Mouse (Mus musculus) layer of hippocampus, postnatal 25 days (tissue): ENCODE data around the gene BC005624. TPM values are rescaled to one million over a fixed set of nuclear protein-coding genes. Genes with fewer than 3 reads are reported as not detected.
"Not testable (repeated sequence)": the region's sequence is repeated elsewhere in the genome, so short reads cannot be mapped to it uniquely, and the experiment has no call there.

Source experiments
- DNase-seq, 2 experiments: peaks; one replicate each; pipeline ENCODE4 v3.0.0; 2022; ENCODE audit warnings: mixed read lengths in 2 of 2, low spot score in 1 of 2; ENCODE audit errors: extremely low spot score in 1 of 2
- total RNA-seq, 2 experiments: library from RNA; stranded (reverse); gene quantifications; 2 replicates each; pipeline ENCODE4 v1.2.3; 2021

The BC005624 gene
- total RNA-seq, 2 experiments from 2014 or later = 60.0 to 61.7 TPM

DNA sequence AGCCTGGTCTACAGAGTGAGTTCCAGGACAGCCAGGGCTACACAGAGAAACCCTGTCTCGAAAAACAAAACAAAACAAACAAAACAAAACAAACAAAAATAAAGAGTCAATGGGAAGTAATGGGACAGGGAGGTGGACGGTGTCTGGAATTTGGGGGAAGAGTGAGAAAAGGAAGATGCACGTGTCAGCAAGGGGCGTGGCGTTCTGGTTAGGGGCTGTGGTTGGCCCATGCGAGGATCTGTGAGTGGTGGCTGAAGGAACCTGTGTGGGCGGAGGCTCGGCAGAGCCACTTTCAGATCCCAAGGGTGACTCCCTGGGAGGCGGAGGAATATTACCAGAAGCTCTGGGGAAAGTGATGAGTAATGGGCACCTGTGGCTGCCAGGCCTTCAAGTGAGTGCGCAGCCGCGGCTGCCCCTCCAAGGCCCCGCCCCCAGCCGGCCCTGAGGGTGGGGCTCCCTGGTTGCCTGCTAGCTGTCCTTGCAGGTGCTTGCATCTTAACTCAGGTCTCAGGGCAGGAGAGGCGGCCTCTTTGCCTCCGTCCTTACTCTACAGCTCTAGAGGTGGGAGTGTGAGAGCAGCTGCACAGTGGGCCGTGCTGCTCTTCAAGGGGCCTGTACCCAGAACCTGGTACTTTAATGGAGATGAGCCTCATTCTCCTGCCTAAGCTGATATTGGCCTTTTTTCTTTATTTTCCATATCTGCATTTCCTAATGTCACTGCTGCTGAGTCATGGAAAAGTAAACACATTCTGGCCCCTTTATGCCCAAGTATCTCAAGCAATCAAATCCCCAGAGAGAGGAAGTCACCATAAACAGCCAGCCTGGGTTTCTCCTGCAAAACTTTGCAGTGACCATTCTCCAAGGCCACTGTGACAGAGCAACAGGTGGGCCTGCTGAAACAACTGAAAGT, 3.4 kb upstream of the BC005624 start:
- no peak for DNase-seq

DNA sequence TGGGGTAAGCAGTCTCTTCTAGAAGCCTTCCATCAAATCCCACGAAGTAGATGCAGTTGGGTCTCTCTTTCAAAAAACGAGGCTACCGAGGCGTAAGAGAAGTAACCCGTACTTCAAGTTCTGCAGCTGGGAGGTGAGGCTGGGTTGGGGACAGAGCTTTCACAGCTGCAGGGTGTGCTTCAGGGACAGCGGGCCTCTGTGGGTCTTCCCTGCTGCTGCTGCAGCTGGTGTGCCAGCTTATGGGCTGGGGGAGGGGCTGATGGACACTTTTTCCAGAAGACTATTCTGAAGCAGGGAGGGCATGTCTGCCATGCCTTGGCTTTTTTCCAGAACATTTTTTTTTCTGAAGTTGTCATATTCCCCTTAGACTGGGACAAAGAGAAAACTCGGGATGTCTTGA, 1.0 kb upstream of the BC005624 start:
- no peak for DNase-seq

DNA sequence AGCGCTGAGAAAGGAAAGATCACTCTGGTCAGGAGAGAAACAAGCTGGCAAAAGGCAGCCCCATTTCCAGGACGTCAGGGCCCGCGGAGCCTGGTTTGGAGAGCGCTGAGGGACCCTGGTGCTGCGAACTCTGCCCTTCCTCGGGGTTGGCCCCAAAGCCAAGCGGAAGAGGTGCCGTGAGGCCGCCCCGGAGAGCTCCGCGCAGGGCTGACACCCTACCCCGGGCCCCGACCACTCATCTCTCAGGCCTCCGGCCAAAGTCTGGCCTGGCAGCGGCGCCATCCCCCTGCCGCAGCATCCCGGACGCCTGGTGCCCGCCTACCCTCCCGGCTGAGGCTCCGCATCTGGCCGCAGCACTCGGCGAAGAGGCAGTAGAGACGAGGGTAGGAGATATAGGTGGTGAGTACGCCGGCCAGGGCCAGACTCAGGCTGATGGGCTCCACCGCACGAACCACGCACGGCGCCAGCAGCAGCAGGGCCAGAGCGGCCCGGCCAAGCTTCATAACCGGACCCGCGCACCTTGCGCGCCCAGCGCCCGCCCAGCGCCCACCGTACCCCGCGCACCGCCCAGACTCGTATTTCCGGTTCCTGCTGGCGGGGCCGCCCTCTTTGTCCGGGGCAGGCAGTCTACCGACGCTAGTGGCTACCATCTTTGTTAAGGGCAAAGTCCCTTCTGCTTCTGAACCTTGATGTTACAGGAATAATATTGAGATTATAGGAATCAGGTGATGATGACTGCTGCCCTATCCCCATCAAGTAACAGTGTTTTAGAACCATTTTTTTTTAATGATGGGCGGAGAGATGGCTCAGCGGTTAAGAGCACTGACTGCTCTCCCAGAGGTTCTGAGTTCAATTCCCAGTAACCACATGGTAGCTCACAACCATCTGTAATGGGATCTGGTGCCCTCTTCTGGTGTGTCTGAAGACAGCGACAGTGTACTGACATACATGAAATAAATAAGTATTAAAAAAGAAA, 14.4 kb downstream of the BC005624 start, which contains the start of gene Tor1a:
Gene Tor1a (minus strand): TSS at position 582 of the 976 bp plus-strand sequence.
- peak; percentile 79 to 87 for DNase-seq

- DNase-seq = no peak
Measured at GRCm38 (mm10) chr2:30966826-30967225, 15.2 kb downstream of the BC005624 start.

DNA sequence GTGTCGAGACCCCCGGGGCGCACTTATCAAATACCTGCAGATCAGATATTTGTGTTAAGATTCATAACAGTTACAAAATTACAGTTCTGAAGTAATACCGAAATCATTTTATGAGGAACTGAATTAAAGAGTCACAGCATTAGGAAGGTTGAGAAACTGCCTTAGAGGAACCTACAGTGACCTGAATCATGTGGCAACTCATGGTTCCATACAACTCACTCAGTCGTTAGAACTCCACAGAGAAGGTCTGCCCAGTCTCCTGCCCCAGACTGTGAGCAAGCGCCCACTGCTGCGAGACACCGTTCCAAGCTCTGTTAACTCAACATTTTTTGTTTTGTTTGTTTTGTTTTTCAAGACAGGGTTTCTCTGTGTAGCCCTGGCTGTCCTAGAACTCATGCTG, 16.4 kb downstream of the BC005624 start:
- DNase-seq = no peak

DNA sequence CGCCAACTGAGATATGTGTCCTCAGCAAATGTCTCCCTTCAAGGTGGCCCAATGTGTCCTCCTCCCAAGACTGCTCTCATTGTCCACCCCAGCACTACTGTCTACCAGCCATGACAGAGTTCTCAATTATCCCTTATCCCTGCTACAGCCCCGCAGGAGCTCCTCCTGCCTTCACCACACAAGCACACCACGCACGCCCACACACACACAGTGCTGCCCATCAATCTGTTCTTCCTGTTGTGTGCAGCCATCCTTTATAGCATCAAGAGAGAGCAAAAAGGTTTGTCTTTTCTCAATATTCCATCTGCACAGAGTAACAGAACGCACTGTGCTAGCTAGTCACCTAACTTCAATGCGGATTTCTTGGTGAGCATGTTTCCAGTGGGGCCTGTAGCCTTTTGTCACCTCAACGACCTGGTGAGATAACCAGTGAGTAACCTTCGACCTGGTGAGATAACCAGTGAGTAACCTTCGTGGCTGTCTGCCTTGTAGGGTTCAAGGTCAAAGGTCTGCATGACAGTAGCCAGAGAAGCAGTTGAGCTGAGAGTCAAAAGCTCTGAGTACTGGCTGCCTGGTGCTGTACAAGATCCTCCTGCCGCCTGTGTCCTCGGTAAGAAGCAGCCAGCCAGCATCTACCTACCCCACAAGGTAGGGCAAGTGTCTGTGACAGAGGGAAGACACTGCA, 19.3 kb downstream of the BC005624 start:
- DNase-seq = no peak

- no peak for DNase-seq
Measured at GRCm38 (mm10) chr2:30959856-30960255, 22.1 kb downstream of the BC005624 start.

DNA sequence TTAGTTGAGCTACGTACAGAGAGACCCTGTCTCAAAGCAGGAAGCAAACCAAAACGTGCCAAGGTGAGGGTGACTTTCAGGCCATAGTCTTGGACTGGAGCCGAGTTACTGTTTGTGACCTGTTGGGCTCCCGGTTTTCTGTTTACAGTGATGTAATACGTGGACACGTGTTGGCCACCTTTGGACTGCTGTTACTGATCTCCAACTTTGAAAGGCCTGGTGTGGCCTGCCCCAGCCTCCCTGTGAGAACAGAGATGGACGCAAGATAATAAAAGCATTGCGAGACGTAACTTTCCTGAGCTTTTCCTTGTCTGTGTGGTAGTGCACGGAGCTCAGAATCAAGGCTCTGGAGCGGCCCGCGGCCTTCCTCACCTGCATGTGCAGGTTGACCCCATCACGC, 23.3 kb downstream of the BC005624 start:
- no peak for DNase-seq

- DNase-seq = no peak
Measured at GRCm38 (mm10) chr2:30957511-30957910, 24.5 kb downstream of the BC005624 start.

GRCm38 (mm10) chr2:30954797-30955196, 27.2 kb downstream of the BC005624 start:
- DNase-seq = no peak

GRCm38 (mm10) chr2:30952824-30953490, 29.0 kb downstream of the BC005624 start, which contains the start of gene Tor1b:
TSS of gene Tor1b (plus strand) at chr2:30952959.
- peak; percentile 72 to 76 for DNase-seq

DNA sequence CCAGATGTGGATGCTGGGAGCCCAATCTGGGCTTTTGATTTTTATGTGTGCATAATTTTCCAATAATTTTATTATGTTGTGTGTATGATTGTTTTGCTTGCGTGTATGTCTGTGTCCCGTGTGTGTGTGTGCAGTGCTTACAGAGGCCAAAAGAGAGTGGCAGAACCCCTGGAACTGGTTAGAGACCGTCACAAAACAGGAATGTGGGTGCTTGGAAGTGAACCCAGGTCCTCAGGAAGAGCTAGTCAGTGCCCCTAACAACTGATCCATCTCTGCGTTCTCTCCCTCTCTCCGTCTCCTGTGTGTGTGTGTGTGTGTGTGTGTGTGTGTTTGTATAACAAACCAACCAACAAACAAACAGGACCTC, 29.6 kb downstream of the BC005624 start:
- no peak for DNase-seq

- DNase-seq = peak; percentile 29 to 39
Measured at GRCm38 (mm10) chr2:30942603-30943011, 39.4 kb downstream of the BC005624 start.

- DNase-seq = not testable (repeated sequence)
Measured at GRCm38 (mm10) chr2:30942116-30942515, 39.9 kb downstream of the BC005624 start.

DNA sequence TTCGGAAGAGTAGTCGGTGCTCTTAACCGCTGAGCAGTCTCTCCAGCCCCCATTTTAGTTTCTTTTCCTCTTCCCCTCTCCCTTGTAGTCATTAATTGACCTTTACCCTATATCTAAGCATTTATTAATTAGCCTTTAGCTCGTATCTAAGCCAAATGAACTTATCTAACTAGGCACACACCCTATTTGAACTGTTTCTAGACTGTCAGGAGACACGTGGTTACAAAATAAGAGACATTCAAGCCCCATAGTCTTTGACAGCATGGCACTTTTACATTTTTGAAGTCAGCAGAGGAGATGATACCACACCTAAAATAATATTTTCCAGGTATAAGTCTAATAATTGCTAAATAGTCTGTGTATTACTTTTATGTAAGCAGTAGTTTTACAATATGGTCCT, 40.4 kb downstream of the BC005624 start:
- DNase-seq = no peak

DNA sequence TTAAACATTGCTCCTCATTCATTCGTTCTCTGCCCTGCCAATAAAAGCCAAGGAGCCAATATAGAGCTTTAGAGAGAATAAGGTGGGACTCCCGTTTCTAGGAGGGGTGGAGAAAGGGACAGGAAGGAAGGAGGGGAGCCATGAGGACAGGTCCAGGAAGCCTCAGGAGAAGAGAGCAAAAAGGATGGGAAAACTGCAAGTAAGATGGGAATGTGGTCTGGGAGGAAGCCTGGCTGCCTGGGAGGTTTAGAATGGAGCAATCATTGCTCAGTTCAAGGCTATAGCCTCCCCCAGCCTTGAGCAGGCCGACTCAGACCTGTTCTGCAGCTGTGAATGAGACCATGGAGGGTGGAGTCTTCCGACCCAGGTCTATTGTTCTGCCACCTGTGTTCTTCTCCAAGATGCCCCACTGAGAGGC, 43.4 kb downstream of the BC005624 start:
- no peak for DNase-seq

- no peak for DNase-seq
Measured at GRCm38 (mm10) chr2:30937731-30938130, 44.3 kb downstream of the BC005624 start.

DNA sequence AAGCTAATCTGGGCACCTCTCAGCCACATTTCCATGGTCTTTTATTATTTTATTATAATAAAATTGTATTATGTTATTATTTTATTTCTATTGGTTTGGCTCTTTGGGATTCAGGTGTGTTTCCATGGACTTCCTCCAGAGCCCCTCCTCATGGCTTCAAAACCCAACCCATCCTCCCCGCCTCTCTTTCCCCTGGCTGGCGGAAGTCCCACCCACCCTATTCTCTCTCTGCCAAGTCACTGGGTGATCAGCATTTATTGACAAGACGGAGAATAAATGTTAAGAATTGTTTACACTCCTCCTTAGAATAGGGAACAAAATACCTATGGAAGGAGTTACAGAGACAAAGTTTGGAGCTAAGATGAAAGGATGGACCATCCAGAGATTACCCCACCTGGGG, 45.2 kb downstream of the BC005624 start:
- no peak for DNase-seq

GRCm38 (mm10) chr2:30933917-30934450, 48.0 kb downstream of the BC005624 start:
- peak; percentile 55 to 79 for DNase-seq
